ENCODE assay signal across 9 mouse cellular contexts in the genomic region with DNA sequence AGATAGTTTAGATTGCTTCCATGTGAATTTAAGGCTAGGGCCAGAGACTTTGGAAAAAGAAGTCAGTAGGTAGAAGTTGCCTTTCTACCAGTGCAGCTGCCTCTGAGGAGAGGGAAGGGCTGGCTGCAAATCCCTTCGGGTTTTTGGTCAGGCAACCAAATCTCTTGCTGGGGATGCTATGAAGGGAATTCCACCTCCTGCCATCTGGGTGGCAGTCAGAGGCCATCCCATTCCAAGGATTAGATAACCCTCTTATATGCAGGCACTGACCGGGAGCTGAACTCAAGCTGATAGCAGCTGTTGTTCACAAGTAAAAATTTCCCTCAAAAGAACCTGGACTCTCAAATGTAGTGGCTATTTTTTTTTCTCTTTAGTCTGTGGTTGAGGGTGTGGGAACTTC.
"Had no signal": no experiment of that assay in that cellular context is flagged by ENCODE, and none has a peak within 500 bp of the region (broad histone marks: within the 10 kb centered on the region; RNA-seq: fewer than 3 reads in every experiment).

No protein-coding gene starts in this region.

- H3K9ac ChIP-seq: limb, embryonic 12.5 days; liver, embryonic 14.5 days; neural tube, embryonic 15.5 days had no signal

- H3K27ac ChIP-seq: liver, embryonic 14.5 days; neural tube, embryonic 15.5 days had no signal

- ATAC-seq: midbrain, embryonic 16.5 days had no signal

- H3K4me1 ChIP-seq: limb, embryonic 12.5 days had no signal

- H3K4me3 ChIP-seq: limb, embryonic 12.5 days; neural tube, embryonic 15.5 days had no signal

- DNase-seq: kidney, adult 8-10 months; kidney, postnatal 25 days; layer of hippocampus, postnatal 36 days; lung, adult 18-20 months; thymus, postnatal 4 days had no signal

- H3K9me3 ChIP-seq: neural tube, embryonic 15.5 days had no signal

- H3K27me3 ChIP-seq: limb, embryonic 12.5 days; neural tube, embryonic 15.5 days had no signal

- H3K36me3 ChIP-seq: limb, embryonic 12.5 days; neural tube, embryonic 15.5 days had no signal

- H3K4me2 ChIP-seq: limb, embryonic 12.5 days; neural tube, embryonic 15.5 days had no signal
